Mouse (Mus musculus) kidney, postnatal 36 days (tissue): ENCODE measurements at regions not wholly inside any gene's neighbourhood (a gene's known extent, or its start where the extent isn't known, plus 50 kb on each side); places are given as distances from the start of the nearest gene placed in this dataset.
"Not testable (repeated sequence)": the region's sequence is repeated elsewhere in the genome, so short reads cannot be mapped to it uniquely, and the experiment has no call there.

Experiments used
- DNase-seq, 2 experiments: peaks; one replicate each; pipeline ENCODE4 v3.0.0; 2021 to 2022; ENCODE audit warnings: mixed read lengths in 2 of 2

DNA sequence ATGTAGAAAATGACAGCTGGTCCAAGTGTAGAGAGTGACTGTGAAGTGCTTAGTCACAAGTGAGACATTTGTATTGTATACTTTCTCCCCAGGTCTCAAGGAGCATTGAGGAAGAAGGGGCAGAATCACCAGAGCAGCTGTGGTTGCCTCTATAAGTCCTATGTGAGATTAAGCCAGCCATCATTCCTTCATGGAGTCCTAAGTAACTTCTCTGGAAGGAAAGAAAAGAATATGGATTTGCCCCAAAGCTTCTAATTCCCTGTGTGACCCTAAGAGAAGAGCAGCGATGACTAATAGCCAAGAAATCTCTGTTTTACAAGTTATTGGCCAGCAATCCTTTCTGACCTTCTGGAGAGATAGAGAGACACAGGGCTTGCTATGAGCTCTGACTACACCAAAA lies 856.5 kb downstream of the Gm9195 start:
- no peak for DNase-seq

DNA sequence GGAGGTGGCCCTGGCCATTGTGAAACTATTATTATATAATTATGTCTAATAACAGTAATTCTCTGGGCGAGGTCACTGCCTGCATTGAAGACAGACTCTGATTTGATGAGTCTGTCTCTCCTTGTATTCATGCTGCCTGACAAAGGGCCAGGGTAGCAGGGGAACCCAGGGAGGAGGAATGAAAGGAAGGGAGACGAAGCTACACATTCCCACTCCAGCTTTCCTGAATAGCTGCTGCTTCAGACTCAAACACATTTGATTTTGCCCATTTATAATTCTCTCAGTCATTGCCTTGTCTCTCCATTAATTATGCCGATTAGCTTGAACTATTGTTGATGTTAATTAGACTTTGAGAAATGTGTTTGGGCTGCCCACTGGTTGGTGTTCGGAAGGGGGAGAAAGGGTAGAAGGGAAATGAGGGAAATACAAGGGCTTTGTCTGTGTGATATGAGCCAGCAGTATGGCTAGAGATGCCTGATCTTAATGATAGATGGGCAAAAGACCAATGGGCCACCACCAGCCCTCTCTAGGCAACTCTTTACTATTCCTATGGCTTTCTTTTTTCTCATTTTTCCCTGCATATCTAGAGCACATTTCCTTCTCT lies 881.8 kb downstream of the Gm9195 start:
- DNase-seq, result no peak

DNA sequence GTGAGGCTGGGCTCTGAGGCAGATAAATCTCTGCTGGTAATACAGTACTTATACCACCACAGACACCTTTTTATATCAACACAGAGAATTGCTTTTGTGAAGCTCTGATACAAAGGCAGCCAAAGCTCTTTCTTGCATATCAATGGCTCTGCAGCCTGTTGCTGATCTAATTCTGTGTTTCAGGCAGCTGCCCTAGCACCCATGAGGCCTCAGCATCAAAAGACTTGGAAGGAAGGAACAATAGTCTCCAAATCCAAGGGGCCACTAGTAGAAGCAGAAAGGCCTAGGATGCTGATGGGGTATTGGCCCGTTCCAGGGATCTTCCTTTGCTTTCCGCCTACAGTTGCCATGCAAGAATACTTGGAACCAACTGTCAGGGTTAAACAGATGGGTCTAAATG lies 887.9 kb downstream of the Gm9195 start:
- no peak for DNase-seq

DNA sequence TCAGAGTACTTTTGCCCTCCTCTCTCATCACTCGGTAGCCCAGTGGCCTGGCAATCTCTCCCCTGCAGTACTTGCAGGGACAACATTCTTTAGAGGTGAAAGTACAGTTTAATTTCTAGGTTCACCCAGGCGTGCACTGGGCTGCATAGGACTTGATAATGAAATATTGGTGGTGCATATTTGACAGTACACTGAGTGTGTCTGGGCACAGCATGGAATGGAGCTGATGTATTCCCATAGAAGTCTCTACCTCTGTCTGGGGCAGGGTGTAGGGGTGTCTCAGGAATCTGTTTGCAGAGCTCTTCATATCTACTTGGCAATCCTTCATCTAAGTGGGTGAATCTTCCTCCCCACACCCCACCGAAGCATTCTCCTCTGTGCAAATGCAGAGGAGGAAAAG lies 893.8 kb downstream of the Gm9195 start:
- DNase-seq, result peak; percentile 4 to 7

DNA sequence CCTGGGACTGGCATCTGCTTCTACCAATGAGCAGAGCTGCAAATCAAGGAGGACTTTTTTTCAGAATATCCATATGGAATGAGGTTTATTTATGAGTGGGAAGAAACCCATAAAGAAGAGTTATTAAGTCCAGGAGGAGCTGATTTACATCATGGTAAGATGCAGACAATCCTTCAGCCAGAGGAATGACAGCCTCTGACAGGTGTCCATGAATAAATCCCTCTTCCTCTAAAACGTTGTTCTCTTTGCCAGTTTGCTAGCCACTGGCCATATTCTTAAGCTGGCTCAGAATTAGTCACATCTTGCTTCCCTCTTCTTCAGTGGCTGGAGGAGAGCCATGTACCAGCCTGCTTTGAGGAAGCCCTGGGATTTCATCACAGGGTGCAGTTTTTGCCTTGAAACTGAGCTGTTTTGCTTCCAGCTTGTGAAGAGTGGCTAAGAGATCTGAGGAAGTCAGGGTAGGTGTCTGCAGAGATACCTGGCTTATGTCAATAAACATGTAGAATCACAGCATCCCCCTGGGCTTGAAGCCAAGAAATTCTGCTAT lies 902.9 kb downstream of the Gm9195 start:
- no peak for DNase-seq

DNA sequence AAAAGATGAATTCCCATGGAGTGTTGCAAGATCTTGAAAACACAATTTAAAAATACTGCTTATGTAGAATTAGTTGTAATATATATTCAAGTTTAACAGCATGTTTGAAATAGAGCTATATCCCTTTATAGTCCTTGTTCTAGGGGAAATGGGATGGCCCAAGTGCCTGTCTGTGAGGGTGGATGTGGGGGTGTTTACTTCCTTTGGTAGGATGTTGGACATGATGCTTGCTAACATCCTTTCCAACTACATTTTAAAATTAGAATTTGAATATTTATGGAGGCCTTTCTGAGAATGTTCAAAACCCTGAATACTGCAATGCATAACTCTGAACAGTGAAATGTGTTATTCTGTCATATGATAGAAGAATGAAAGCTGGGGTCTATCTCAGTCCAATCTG lies 903.6 kb downstream of the Gm9195 start:
- no peak for DNase-seq

DNA sequence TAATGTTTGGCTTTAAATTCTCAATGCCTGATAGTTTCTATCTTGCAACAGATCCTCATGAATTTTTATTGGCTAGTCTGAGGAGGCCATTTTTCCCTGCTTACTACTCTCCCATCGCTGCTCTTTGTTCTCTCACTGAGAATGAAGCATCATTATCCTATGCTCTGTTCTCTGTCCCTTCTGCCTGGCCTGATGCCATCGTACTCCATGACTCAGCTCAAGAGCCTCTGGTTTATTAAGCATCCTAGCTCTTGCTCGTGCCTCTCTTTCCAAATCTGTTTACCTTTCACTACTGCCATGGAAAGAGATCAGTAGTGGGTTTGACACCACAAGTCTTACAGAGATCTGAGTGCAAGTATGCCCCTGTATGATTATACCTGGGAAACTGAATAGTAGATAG lies 926.8 kb downstream of the Gm9195 start:
- DNase-seq, result no peak

DNA sequence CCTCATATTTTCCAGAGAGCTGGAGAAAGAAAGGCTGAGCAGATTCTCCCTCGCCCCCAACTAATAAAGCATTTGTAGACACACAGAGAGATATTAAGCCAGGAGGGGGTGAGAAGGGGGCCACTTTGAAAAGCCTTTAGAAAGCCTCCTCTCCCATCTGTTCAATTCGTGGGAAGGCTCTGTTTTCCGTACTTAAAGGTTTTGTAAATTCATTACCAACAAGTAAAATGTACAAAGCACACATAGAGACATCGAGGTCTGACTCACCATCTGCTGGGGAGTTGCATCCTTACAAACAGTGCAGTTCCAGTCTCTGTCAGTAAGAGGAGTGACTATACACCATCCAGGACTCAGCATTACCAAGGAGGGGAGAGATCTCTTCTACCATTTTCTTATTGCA lies 929.7 kb downstream of the Gm9195 start:
- no peak for DNase-seq

DNA sequence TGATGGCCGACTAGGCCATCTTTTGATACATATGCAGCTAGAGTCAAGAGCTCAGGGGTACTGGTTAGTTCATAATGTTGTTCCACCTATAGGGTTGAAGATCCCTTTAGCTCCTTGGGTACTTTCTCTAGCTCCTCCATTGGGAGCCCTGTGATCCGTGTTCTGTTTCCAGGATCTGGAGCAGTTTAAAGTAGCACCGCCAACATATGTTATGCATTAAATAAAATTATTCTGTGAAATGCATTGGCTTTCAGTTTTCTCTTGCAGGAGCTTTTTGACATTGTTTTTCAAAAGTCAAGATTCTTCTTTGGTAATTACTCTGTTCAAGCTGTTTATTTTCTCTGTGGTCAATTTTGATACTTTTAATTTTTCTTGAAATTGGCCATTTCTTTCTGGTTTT lies 937.3 kb downstream of the Gm9195 start:
- DNase-seq, result not testable (repeated sequence)

DNA sequence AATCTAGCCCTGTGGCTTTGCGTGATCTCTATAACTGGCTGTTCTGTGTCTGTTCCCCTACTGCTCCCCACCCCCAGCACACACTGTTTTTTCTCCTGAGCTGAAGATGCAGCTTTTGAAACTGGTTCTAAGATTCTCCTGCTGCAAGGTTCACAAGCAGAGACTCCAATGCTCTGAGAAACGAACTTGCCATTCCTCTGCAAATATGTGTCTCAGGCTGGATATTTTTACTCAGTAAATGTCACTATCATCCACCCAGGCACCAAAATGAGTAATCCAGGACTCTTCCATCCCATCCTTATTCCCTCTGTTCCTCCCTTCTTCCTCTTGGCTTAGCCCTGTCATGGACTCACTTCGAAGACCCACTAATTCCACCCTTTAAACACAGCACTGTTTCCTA lies 943.9 kb upstream of the Fam160b2 start:
- no peak for DNase-seq

DNA sequence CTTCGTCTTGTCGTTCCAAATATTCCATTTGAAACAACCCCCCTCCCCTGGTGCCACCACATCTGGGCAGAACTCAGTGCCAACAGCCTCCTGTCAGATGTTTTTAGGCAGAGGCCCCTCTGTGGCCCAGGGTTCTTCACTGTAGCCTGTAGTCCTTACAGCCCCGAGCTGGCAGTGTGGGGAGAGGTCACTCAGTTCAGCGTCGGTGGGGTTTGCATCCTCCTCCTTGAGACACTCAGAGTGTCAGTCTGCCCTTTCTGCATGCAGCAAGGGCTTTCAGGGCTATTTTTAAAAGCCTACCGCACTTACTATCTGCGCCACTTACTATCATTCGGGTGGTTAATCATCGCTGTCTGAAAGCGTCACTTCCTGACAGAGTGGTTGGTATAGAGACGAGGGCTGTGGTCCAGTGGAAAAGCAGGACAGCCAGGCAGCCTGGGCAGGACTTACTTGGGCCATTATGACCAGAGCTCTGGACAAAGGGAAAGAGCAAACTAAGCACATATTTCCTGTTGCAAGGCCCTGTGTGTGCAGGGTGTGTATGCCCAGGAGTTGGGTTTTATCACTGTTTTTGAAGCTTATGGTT lies 932.5 kb upstream of the Fam160b2 start:
- no peak for DNase-seq

DNA sequence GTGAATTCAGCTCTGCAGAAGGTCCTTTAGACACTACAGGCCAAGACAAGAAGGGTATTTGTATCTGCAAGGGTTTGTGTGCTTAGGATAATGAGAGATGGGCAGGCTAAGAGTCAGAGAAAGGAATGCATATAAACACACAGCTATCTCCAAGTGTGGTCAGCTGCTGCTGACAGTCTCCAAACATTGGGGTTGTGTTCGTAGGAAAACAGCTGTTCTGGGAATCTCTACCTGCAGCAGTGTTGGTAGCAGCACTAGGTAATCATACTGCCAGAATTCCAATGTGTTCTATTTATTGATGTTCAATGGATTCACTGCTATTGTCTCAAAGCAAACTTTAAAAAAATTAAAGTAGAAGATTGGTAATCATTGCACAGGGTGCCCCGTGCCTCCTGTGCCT lies 931.7 kb upstream of the Fam160b2 start:
- no peak for DNase-seq

DNA sequence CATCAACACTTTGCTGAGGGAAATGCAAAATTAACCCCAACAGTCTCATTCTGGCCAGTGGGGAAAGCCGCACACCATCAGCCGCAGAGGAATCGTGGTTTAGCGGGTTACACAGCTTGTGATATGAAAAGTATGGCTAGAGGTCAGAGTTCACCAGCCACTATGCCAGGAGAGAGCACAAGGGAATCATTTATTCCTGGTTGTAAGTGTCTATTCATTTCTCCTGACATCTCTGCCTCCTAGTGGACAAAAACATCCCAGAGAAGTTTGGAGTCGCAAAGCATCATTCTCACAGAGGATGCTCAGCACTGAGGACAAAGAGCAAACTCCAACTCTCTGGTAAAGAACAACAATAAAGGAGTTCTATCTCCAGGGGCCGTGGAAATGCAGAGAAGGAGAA lies 930.8 kb upstream of the Fam160b2 start:
- peak in 1 of 2 experiments; percentile 1 for DNase-seq

DNA sequence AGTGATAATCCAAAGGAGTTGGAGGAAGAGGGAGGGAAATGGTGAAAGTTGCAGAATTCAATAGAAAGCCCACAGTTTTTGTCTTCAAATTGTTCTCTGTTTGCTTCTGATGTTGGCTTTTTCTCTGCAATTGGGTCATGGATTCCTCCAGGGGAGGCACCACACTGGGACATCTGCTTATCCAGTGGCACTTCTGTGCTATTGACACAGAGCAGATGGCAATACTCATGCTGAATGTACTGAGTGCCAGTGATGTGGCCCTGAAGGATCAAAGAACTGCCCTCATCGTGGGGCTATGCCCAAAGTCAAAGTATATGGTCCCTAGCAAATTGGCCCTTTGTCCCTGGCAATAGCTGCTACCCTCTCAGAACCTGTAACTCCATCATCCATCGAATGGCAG lies 918.9 kb upstream of the Fam160b2 start:
- DNase-seq, result no peak

DNA sequence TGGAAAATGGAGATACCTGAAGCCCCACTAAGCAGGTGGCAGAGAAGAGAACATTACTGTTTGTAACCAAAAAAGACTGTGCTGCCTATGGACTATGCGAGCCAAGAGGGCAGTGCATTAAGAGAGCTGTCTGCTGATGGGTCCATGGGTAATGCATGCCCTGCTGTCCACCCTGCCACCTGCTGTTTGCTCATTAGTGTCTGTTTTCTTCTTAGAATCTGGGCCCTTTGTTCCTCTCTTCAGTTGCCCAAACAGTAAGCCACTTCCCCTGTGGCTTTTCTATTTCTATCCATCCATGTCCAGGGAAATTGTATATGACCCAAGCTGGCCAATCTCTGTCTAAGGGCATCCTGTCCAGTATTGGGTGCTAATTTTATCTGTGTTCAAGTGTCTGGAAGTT lies 901.2 kb upstream of the Fam160b2 start:
- DNase-seq, result no peak

DNA sequence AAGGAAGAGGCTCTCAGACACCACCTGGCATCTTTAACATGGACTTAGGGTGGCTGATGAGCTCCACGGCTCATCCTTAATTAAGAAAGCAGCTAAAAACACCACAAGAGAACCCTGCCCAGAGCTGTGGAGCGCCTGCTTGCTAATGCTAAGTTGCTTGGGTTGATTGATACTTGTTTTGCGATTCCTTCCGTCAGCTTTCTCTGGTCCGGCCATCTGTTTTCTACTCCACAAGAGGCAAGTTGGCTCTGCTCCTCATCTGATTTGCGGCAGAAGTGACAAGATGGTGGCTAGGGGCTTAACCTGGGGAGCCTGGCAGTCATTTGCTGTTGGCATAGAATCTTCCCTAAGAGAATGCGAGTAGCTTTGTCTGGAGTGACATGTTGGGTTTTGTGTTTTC lies 891.6 kb upstream of the Fam160b2 start:
- no peak for DNase-seq

DNA sequence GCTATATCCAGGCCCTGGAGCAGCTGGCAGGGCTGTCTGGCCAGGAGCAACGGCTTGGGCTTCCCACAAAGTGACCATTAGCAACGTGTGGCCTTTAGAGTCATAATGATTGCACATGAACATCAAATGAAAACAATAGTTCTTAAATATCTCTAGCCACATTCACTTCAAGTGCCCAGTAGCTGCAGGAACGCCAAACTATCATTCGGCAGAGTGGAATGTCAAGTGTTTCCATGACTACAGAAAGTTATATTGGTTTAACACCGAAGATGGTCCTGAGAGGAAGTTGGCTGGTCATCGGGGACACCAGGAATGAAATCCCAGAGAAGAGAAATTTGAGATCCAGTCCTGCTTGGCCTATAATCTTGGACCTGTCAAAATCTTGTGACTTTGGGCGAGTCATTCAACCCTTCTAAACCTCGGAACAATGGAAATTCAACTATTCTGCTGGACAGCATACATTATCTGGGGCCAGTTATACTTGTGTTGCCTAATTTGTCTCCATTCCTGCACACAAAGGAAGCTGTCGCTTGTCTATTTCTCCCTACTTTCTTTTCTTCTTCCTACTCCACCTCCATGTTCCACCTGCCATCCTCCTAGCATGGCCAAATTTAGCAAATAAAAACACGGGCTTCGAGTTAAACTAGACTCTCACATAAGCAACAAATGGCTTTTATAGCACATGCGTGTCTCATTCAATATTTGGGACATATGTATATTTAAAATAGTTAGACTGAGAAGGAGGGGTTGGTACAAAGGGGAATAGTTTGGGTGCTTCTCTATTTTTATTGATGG lies 886.7 kb upstream of the Fam160b2 start:
- no peak for DNase-seq

DNA sequence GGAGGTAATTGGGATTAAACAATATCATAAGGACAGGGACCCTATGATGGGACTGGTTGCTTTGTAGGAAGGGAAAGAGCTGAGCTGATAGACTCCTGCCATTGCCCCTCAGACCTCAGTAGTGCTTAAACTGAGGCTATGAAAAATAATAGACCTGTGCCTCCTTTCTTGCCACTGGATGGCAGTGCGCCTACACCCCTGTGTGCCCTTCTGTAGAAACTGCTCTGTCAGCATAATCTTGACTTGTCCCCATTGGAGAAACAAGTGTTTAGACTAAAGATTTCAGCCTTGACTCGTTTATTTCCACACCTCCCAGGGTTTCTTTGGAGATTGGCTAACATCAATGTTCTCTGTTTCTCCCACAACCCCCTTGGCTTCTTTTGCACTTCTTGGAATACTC lies 876.0 kb upstream of the Fam160b2 start:
- DNase-seq, result peak in 1 of 2 experiments; percentile 23

DNA sequence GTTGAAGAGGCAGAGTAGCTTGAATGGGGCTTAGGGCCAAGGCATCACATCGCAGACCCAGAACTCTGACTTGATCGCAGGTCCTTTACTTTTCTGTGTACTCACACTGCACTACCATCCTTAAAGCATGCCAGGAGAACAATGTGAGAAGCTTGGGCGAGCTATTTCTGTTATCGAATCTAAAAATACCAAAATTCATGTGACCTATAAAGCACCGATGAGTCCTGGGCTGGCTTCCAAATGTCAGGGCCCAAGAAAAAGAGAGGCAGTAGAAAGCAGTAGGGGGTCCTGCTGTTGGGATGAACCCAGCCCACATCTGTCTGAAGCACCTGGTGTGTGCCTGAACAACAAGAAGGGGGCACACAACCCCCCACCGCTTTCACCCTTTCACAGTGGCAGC lies 874.3 kb upstream of the Fam160b2 start:
- DNase-seq, result no peak

DNA sequence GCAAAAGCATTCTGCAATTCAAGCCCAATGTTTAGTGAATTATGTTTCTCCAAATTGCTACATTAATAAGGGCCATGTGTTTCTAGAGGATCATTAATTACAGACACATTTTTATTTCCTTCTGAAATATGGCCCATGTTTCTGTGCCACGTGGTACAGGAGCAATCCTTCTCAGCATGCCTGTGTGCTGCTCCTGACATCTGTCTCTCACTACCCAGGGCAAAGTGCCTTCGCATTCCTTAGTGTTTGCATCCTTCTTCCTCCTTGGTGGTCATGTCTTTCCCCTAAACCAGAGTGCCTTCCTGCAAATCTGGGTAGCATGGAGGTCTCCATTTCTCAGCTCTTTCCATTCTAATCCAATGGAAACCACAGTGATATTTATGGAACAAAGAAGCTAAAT lies 832.7 kb upstream of the Fam160b2 start:
- no peak for DNase-seq
